Mouse (Mus musculus) adrenal gland, adult 2 months (tissue): ENCODE results near the gene Clcn2. TPM values are rescaled to one million over a fixed set of nuclear protein-coding genes. Genes with fewer than 3 reads are reported as not detected.
A peak's percentile ranks its signal among the peaks of the same experiment; 100 is the strongest.

ENCODE experiments used
- DNase-seq: peaks from one replicate; pipeline ENCODE4 v3.0.0; 2021
- polyA plus RNA-seq: library from polyadenylated mRNA; depleted of rRNA; stranded (reverse); fragments of >200 nt; gene quantifications from 2 replicates; pipeline ENCODE4 v1.2.3, GENCODE M21; 2012
- total RNA-seq, 2 experiments: library from RNA; stranded (reverse); gene quantifications; 2 replicates each; pipeline ENCODE4 v1.2.3; 2021

The Clcn2 gene
- total and polyA plus RNA-seq, 3 experiments: 24.5 to 282 (median 60.5) TPM

GRCm38 (mm10) chr16:20722736-20723135 lies 5.2 kb upstream of the Clcn2 start:
- no peak for DNase-seq

GRCm38 (mm10) chr16:20721808-20722207 lies 4.3 kb upstream of the Clcn2 start:
- DNase-seq: peak; percentile 73

GRCm38 (mm10) chr16:20717978-20718670 lies 578 bp upstream of the Clcn2 start:
- DNase-seq: no peak

GRCm38 (mm10) chr16:20716841-20717180 lies 735 bp downstream of the Clcn2 start:
- DNase-seq: no peak

GRCm38 (mm10) chr16:20715976-20716840 lies 1.3 kb downstream of the Clcn2 start:
- DNase-seq: peak; percentile 93

- DNase-seq: no peak
These were observed 2.0 kb downstream of the Clcn2 start for GRCm38 (mm10) chr16:20715566-20715965.

GRCm38 (mm10) chr16:20715161-20715560 lies 2.4 kb downstream of the Clcn2 start:
- no peak for DNase-seq

GRCm38 (mm10) chr16:20714307-20715080 lies 3.1 kb downstream of the Clcn2 start:
- no peak for DNase-seq

GRCm38 (mm10) chr16:20712889-20713288 lies 4.7 kb downstream of the Clcn2 start:
- DNase-seq: no peak

- no peak for DNase-seq
These were observed 5.4 kb downstream of the Clcn2 start for GRCm38 (mm10) chr16:20712190-20712589.

GRCm38 (mm10) chr16:20710810-20711209 lies 6.7 kb downstream of the Clcn2 start:
- DNase-seq: no peak

- DNase-seq: no peak
These were observed 7.2 kb downstream of the Clcn2 start for GRCm38 (mm10) chr16:20710370-20710769.

GRCm38 (mm10) chr16:20708939-20709734 lies 8.4 kb downstream of the Clcn2 start:
- no peak for DNase-seq

- DNase-seq: no peak
These were observed 9.2 kb downstream of the Clcn2 start for GRCm38 (mm10) chr16:20708220-20708938.

GRCm38 (mm10) chr16:20706407-20707055 lies 11.0 kb downstream of the Clcn2 start:
- peak; percentile 70 for DNase-seq

- DNase-seq: no peak
These were observed 11.8 kb downstream of the Clcn2 start for GRCm38 (mm10) chr16:20705786-20706185.

- no peak for DNase-seq
These were observed 13.7 kb downstream of the Clcn2 start for GRCm38 (mm10) chr16:20703699-20704400.

- no peak for DNase-seq
These were observed 14.5 kb downstream of the Clcn2 start for GRCm38 (mm10) chr16:20703071-20703470.

GRCm38 (mm10) chr16:20702522-20702893 lies 15.0 kb downstream of the Clcn2 start:
- DNase-seq: peak; percentile 92
